Mouse (Mus musculus) midbrain, embryonic 12.5 days (tissue): ENCODE data around the gene Tmeff2. TPM values are rescaled to one million over a fixed set of nuclear protein-coding genes. Genes with fewer than 3 reads are reported as not detected.
A peak's percentile ranks its signal among the peaks of the same experiment; 100 is the strongest.

ENCODE experiments used
- ATAC-seq: fragments of 200-750 bp; cut with Nextera tagmentation; 2 replicates; pipeline ENCODE4 v1.8.0; 2017; ENCODE audit warnings: low read depth, moderate TSS enrichment, moderate library complexity; ENCODE audit not compliant: low FRiP score
- H3K27ac ChIP-seq: fragments of 300-500 bp; sonication (generic); replicated peaks from 2 replicates; pipeline ENCODE4 v1.5.1; 2016; ENCODE audit warnings: mild to moderate bottlenecking
- H3K27me3 ChIP-seq: fragments of 300-500 bp; sonication (generic); 2 replicates; pipeline ENCODE4 v1.6.1; 2016; ENCODE audit warnings: mild to moderate bottlenecking
- H3K36me3 ChIP-seq: fragments of 300-500 bp; sonication (generic); 2 replicates; pipeline ENCODE4 v1.6.1; 2016
- H3K4me1 ChIP-seq: fragments of 300-500 bp; sonication (generic); 2 replicates; pipeline ENCODE4 v1.6.1; 2016
- H3K4me2 ChIP-seq: fragments of 300-500 bp; sonication (generic); replicated peaks from 2 replicates; pipeline ENCODE4 v1.6.1; 2016; ENCODE audit warnings: mild to moderate bottlenecking, moderate library complexity
- H3K4me3 ChIP-seq: fragments of 300-500 bp; sonication (generic); 2 replicates; pipeline ENCODE4 v1.5.1; 2016; ENCODE audit warnings: mild to moderate bottlenecking
- H3K9ac ChIP-seq: fragments of 300-500 bp; sonication (generic); replicated peaks from 2 replicates; pipeline ENCODE4 v1.6.1; 2016; ENCODE audit warnings: mild to moderate bottlenecking, moderate library complexity
- H3K9me3 ChIP-seq: fragments of 300-500 bp; sonication (generic); 2 replicates; pipeline ENCODE4 v1.6.1; 2016; ENCODE audit warnings: mild to moderate bottlenecking
- WGBS: fragments of 180-500 bp; shearing (Covaris S2); methylation state at CpG from one replicate; pipeline ENCODE4 v1.1.7; 2016; 5-methylcytosine and 5-hydroxymethylcytosine counted together
- polyA plus RNA-seq: library from polyadenylated mRNA; unstranded; fragments of >200 nt; fragmentation: Nextera tagmentation; extraction: Ambion mirVana; gene quantifications from 2 replicates; pipeline ENCODE4 v1.2.1, GENCODE M21; 2016

Gene Tmeff2
- polyA plus RNA-seq, 1 experiment from 2014 or later: 14.8 TPM

- H3K9me3 ChIP-seq: no peaks in the 10 kb centered on the region
- no peaks in the 10 kb centered on the region for H3K27me3 ChIP-seq
- H3K36me3 ChIP-seq: no peaks in the 10 kb centered on the region
- WGBS: 83% methylated on average over 5 of the region's 5 CpGs
- ATAC-seq: no peak
- no peak overlapping the region for H3K4me2 ChIP-seq
- H3K4me1 ChIP-seq: peaks cover 3% of the 10 kb centered on the region; the same call in 1 of the 2 replicates
- no peak overlapping the region for H3K27ac ChIP-seq
- no peak overlapping the region for H3K4me3 ChIP-seq
- no peak overlapping the region for H3K9ac ChIP-seq
Observed at GRCm38 (mm10) chr1:51126425-51126765, 225.9 kb downstream of the Tmeff2 start.

- 78% methylated on average over 2 of the region's 2 CpGs for WGBS
- H3K4me2 ChIP-seq: no peak overlapping the region
- no peak for ATAC-seq
Observed at GRCm38 (mm10) chr1:51136792-51137191, 236.3 kb downstream of the Tmeff2 start.

DNA sequence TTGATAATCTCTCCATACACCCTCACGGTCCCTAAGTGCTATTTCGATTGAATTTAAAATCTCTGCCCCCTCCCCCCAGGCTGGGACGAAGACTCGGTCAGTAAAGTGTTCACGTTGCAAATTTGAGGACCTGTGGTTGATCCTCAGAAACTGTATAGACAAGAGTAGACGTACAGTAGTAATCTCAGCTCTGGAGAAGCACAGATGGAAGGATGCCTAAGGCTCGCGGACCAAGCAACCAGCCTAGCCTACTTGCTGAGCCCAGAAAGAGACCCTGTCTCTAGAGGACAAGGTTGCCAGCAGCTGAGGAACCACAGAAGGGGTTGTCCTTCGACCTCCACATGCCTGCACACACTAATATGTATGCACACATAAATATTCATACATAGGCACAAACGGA is 239.2 kb downstream of the Tmeff2 start:
- no peaks in the 10 kb centered on the region for H3K36me3 ChIP-seq
- H3K9me3 ChIP-seq: no peaks in the 10 kb centered on the region
- no peaks in the 10 kb centered on the region for H3K4me1 ChIP-seq
- no peak for ATAC-seq
- no peak overlapping the region for H3K9ac ChIP-seq
- WGBS: 84% methylated on average over 10 of the region's 10 CpGs
- H3K27ac ChIP-seq: no peak overlapping the region
- no peak overlapping the region for H3K4me3 ChIP-seq
- H3K4me2 ChIP-seq: no peak overlapping the region
- peaks cover 27% of the 10 kb centered on the region for H3K27me3 ChIP-seq

More at GRCm38 (mm10) chr1:51136792-51137191, 236.3 kb downstream of the Tmeff2 start:
- no peaks in the 10 kb centered on the region for H3K36me3 ChIP-seq
- H3K27me3 ChIP-seq: peaks cover 13% of the 10 kb centered on the region
- H3K27ac ChIP-seq: no peak overlapping the region
- no peak overlapping the region for H3K9ac ChIP-seq
- H3K4me3 ChIP-seq: no peak overlapping the region
- no peaks in the 10 kb centered on the region for H3K4me1 ChIP-seq
- no peaks in the 10 kb centered on the region for H3K9me3 ChIP-seq

- Histone ChIP-seq H3K36me3 (no peaks in the 10 kb centered on the region), H3K9ac (no peak overlapping the region), H3K27ac (no peak overlapping the region), H3K4me3 (no peak overlapping the region), H3K9me3 (no peaks in the 10 kb centered on the region), H3K27me3 (peaks cover 23% of the 10 kb centered on the region), H3K4me1 (no peaks in the 10 kb centered on the region), H3K4me2 (no peak overlapping the region)
- WGBS: 92% methylated on average over 1 of the region's 1 CpGs
- no peak for ATAC-seq
Observed at GRCm38 (mm10) chr1:51141381-51141780, 240.9 kb downstream of the Tmeff2 start.

DNA sequence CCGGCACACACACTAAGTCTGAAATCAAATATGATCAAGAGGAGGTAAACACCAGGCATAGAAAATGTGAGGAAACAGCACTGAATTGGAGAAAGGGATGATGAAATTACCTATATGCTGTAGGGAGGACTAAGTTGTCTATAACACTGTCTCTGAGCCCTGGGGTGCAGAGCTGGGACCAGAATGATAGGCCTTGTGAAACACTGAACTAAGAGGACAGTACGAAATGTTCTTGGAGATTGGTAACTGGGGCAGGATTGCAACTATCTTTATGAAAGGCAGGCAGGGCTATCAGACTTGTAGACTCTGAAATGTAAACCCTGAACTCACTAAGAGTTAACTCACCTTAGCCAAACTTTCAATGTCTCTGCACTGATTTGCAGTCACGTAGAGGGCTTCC is 242.3 kb downstream of the Tmeff2 start:
- Histone ChIP-seq H3K4me2 (no peak overlapping the region), H3K27me3 (peaks cover 18% of the 10 kb centered on the region; the same call in 1 of the 2 replicates), H3K4me3 (no peak overlapping the region), H3K27ac (no peak overlapping the region), H3K9me3 (no peaks in the 10 kb centered on the region), H3K36me3 (no peaks in the 10 kb centered on the region), H3K9ac (no peak overlapping the region), H3K4me1 (no peaks in the 10 kb centered on the region)
- no peak for ATAC-seq
- WGBS: 87% methylated on average over 3 of the region's 3 CpGs

DNA sequence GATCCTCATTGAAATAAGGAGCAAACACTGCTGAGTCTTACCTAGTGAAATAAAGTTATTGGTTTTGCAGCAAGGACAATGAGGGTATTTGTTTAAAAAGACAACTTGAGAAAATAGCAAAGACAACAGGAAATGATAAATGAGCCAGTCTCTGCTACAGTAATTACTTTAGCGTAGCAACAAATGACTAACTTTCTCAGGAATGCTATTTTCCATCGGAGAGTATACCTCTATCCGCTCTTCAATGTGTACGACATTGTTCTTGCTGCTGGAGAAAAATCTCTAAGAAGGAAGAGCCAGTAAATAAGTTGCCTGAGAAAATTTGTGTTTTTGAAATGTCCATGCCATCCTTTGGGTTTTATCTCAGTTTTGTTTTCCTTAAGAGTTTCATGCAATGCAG is 245.2 kb downstream of the Tmeff2 start:
- Histone ChIP-seq H3K36me3 (no peaks in the 10 kb centered on the region), H3K27ac (no peak overlapping the region), H3K4me1 (no peaks in the 10 kb centered on the region; the same call in 1 of the 2 replicates), H3K9ac (no peak overlapping the region), H3K27me3 (peaks cover 18% of the 10 kb centered on the region; the same call in 1 of the 2 replicates), H3K4me3 (no peak overlapping the region), H3K9me3 (no peaks in the 10 kb centered on the region), H3K4me2 (no peak overlapping the region)
- no peak for ATAC-seq
- 89% methylated on average over 4 of the region's 4 CpGs for WGBS

DNA sequence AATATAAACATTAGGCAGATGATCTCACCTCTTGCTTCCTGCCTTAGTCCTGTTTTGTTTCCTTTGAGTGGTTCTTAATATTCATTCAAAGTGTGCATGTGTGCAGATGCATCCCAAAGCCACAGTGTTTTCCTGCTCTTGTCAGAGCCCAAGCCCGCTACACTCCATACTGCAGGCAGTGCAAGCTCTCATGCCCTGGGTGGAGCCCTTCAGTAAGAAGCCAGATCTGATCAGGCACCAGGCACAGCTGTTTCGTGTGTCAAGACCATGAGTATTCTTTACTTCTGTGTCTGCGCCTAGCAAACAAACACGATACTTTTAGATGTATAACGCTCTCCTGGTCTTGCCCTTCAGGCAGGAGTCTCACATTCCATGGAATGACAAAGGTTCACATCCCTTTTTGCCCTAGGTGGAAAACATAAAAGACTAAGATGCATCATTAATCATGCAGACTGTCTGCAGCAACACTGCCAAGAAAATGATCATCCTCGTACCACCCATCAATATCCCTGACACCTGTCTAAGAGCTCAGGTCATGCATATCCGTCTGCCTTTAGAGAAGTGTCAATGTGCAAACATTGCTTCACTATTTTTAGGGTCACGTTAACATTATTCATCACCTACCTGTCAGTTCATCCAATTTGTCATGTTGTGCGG is 248.2 kb downstream of the Tmeff2 start:
- Histone ChIP-seq H3K27me3 (0 out of 2 replicates have a peak, but pooled peaks cover 4% of the 10 kb centered on the region), H3K36me3 (no peaks in the 10 kb centered on the region), H3K4me2 (no peak overlapping the region), H3K27ac (no peak overlapping the region), H3K9me3 (no peaks in the 10 kb centered on the region), H3K9ac (no peak overlapping the region), H3K4me3 (no peak overlapping the region), H3K4me1 (no peaks in the 10 kb centered on the region; the same call in 1 of the 2 replicates)
- ATAC-seq: peak; percentile 58; the same call in 1 of the 2 replicates
- WGBS: 77% methylated on average over 9 of the region's 9 CpGs

GRCm38 (mm10) chr1:51149488-51149887 is 249.0 kb downstream of the Tmeff2 start:
- H3K9ac ChIP-seq: no peak overlapping the region
- H3K36me3 ChIP-seq: no peaks in the 10 kb centered on the region
- H3K4me1 ChIP-seq: no peaks in the 10 kb centered on the region; the same call in 1 of the 2 replicates
- ATAC-seq: no peak
- H3K27me3 ChIP-seq: 0 out of 2 replicates have a peak, but pooled peaks cover 4% of the 10 kb centered on the region
- H3K4me3 ChIP-seq: no peak overlapping the region
- no peaks in the 10 kb centered on the region for H3K9me3 ChIP-seq
- H3K27ac ChIP-seq: no peak overlapping the region
- H3K4me2 ChIP-seq: no peak overlapping the region
- 56% methylated on average over 4 of the region's 4 CpGs for WGBS

GRCm38 (mm10) chr1:51149890-51150289 is 249.4 kb downstream of the Tmeff2 start:
- H3K27me3 ChIP-seq: 0 out of 2 replicates have a peak, but pooled peaks cover 4% of the 10 kb centered on the region
- 83% methylated on average over 1 of the region's 1 CpGs for WGBS
- no peak for ATAC-seq

DNA sequence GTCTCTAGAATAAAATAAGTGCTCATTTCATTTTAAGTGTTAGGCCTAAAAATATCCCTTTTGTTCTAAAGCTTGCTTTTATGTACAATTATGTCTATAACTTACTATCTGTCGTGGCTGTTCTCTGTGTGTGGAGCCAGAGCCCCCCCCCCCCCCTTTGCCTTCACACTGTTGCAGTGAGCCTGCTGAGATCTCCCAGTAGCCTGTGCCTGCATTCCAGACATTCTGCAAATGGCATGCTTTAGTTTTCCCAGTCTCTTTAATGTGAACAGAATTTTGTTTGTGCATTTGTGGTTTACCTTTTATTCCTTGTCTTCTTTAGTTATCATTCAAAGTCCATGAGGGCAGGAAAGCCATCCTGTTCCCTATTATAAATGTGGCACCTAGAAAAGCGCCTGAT is 251.6 kb downstream of the Tmeff2 start:
- no peak overlapping the region for H3K4me3 ChIP-seq
- no peaks in the 10 kb centered on the region for H3K9me3 ChIP-seq
- 44% methylated on average over 2 of the region's 2 CpGs for WGBS
- no peaks in the 10 kb centered on the region for H3K36me3 ChIP-seq
- no peak overlapping the region for H3K9ac ChIP-seq
- H3K4me2 ChIP-seq: no peak overlapping the region
- H3K4me1 ChIP-seq: no peaks in the 10 kb centered on the region; the same call in 1 of the 2 replicates
- H3K27me3 ChIP-seq: no peaks in the 10 kb centered on the region
- no peak overlapping the region for H3K27ac ChIP-seq
- no peak for ATAC-seq

More at GRCm38 (mm10) chr1:51149890-51150289, 249.4 kb downstream of the Tmeff2 start:
- Histone ChIP-seq H3K9ac (no peak overlapping the region), H3K4me2 (no peak overlapping the region), H3K27ac (no peak overlapping the region), H3K4me3 (no peak overlapping the region), H3K4me1 (no peaks in the 10 kb centered on the region; the same call in 1 of the 2 replicates), H3K9me3 (no peaks in the 10 kb centered on the region), H3K36me3 (no peaks in the 10 kb centered on the region)

DNA sequence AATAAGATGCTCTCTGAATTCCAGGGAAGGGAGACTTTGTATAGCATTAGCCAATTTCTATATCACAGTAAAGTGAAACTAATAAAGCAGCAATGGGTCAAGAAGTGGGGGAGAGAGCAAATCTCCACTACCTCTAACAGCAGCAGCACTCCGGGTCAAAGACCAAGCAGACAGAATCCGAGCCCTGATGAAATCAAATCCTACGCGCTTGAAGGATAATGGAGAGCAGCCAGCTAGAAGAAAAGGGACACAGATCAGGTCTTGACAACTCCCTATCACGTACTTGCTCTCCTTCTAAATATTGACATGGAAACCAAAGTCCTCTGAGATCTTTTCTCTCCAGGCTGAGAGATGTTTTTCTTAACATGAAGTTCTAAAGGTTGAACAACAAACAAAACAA is 252.4 kb downstream of the Tmeff2 start:
- no peaks in the 10 kb centered on the region; the same call in 1 of the 2 replicates for H3K4me1 ChIP-seq
- no peak overlapping the region for H3K9ac ChIP-seq
- no peaks in the 10 kb centered on the region for H3K27me3 ChIP-seq
- H3K9me3 ChIP-seq: no peaks in the 10 kb centered on the region
- H3K36me3 ChIP-seq: no peaks in the 10 kb centered on the region
- 3% methylated on average over 5 of the region's 5 CpGs for WGBS
- ATAC-seq: no peak
- no peak overlapping the region for H3K4me2 ChIP-seq
- no peak overlapping the region for H3K27ac ChIP-seq
- H3K4me3 ChIP-seq: no peak overlapping the region

GRCm38 (mm10) chr1:51184276-51184675 is 283.8 kb downstream of the Tmeff2 start:
- H3K9ac ChIP-seq: no peak overlapping the region
- no peak for ATAC-seq
- WGBS: 88% methylated on average over 2 of the region's 2 CpGs
- H3K27ac ChIP-seq: no peak overlapping the region
- H3K4me1 ChIP-seq: no peaks in the 10 kb centered on the region
- H3K4me3 ChIP-seq: no peak overlapping the region
- no peaks in the 10 kb centered on the region for H3K36me3 ChIP-seq
- H3K27me3 ChIP-seq: no peaks in the 10 kb centered on the region
- no peaks in the 10 kb centered on the region for H3K9me3 ChIP-seq
- H3K4me2 ChIP-seq: no peak overlapping the region

- Histone ChIP-seq H3K4me3 (no peak overlapping the region), H3K36me3 (no peaks in the 10 kb centered on the region), H3K4me2 (no peak overlapping the region), H3K27ac (no peak overlapping the region), H3K9ac (no peak overlapping the region), H3K4me1 (no peaks in the 10 kb centered on the region), H3K9me3 (no peaks in the 10 kb centered on the region), H3K27me3 (no peaks in the 10 kb centered on the region)
- 91% methylated on average over 5 of the region's 5 CpGs for WGBS
- no peak for ATAC-seq
Observed at GRCm38 (mm10) chr1:51189008-51189407, 288.6 kb downstream of the Tmeff2 start.
